In genomic region chr6:141352277-141352676, GRCm38 (mm10) we compare ENCODE assay signal across 18 mouse cellular contexts.
DNase-seq lines count a peak whose midpoint lies in the region; ATAC-seq and TF ChIP-seq lines count a peak whose summit lies in the region.
"Had no signal": no experiment of that assay in that cellular context is flagged by ENCODE, and none has a peak within 500 bp of the region (broad histone marks: within the 10 kb centered on the region; RNA-seq: fewer than 3 reads in every experiment).

No protein-coding gene starts in this region.

- no peak overlapping the region for H3K9ac ChIP-seq in hindbrain, embryonic 16.5 days (ENCODE audit: low read depth, low read length)
- no peak overlapping the region for H3K9ac ChIP-seq in hindbrain, embryonic 11.5 days (ENCODE audit: low read depth, low read length)
- H3K9ac ChIP-seq in midbrain, postnatal 0 days (replicated peaks; ENCODE audit: low read length, poor library complexity, severe bottlenecking), result no peak overlapping the region
- H3K9ac ChIP-seq in midbrain, embryonic 15.5 days, result no peak overlapping the region
- H3K9ac ChIP-seq: stomach, embryonic 15.5 days had no signal

- ATAC-seq in hindbrain, embryonic 16.5 days, result peak; percentile 54; the same call in 1 of the 2 replicates
- ATAC-seq in hindbrain, embryonic 11.5 days (ENCODE audit: low FRiP score), result no peak
- ATAC-seq in midbrain, postnatal 0 days (ENCODE audit: low FRiP score), result no peak
- ATAC-seq in midbrain, embryonic 15.5 days (replicated peaks), result no peak
- ATAC-seq: activated CD4-positive, CD25-positive, alpha-beta regulatory T cell, adult 4 months had no signal

- H3K4me3 ChIP-seq in hindbrain, embryonic 16.5 days (ENCODE audit: low read length), result no peak overlapping the region
- no peak overlapping the region for H3K4me3 ChIP-seq in hindbrain, embryonic 11.5 days (ENCODE audit: low read depth, low read length)
- no peak overlapping the region for H3K4me3 ChIP-seq in midbrain, postnatal 0 days (ENCODE audit: low read depth, low read length)
- no peak overlapping the region for H3K4me3 ChIP-seq in midbrain, embryonic 15.5 days
- H3K4me3 ChIP-seq: stomach, embryonic 15.5 days had no signal

- 62% methylated on average over 6 of the region's 6 CpGs for WGBS in hindbrain, embryonic 16.5 days
- WGBS in hindbrain, embryonic 11.5 days, result 77% methylated on average over 6 of the region's 6 CpGs
- WGBS in midbrain, postnatal 0 days, result 54% methylated on average over 6 of the region's 6 CpGs
- WGBS in midbrain, embryonic 15.5 days, result 59% methylated on average over 6 of the region's 6 CpGs

- no peak overlapping the region for H3K27ac ChIP-seq in hindbrain, embryonic 16.5 days (ENCODE audit: low read depth, low read length)
- H3K27ac ChIP-seq in hindbrain, embryonic 11.5 days (ENCODE audit: low read depth, low read length), result no peak overlapping the region
- H3K27ac ChIP-seq in midbrain, postnatal 0 days (ENCODE audit: low read depth, low read length), result no peak overlapping the region
- H3K27ac ChIP-seq in midbrain, embryonic 15.5 days, result no peak overlapping the region
- H3K27ac ChIP-seq: macrophage; stomach, embryonic 15.5 days had no signal

- no peak for TF ChIP-seq CTCF in midbrain, postnatal 0 days (IDR thresholded peaks at IDR 0.05)

- no peaks in the 10 kb centered on the region for H3K36me3 ChIP-seq in hindbrain, embryonic 16.5 days (ENCODE audit: control insufficient read depth, insufficient read depth, low read length)
- H3K36me3 ChIP-seq in hindbrain, embryonic 11.5 days (ENCODE audit: control insufficient read depth, insufficient read depth, low read length), result no peaks in the 10 kb centered on the region
- H3K36me3 ChIP-seq in midbrain, postnatal 0 days (ENCODE audit: insufficient read depth, low read length), result no peaks in the 10 kb centered on the region
- H3K36me3 ChIP-seq in midbrain, embryonic 15.5 days (replicated peaks), result no peaks in the 10 kb centered on the region
- H3K36me3 ChIP-seq: stomach, embryonic 15.5 days had no signal

- H3K4me2 ChIP-seq in hindbrain, embryonic 16.5 days (ENCODE audit: low read length), result no peak overlapping the region
- H3K4me2 ChIP-seq in hindbrain, embryonic 11.5 days (replicated peaks; ENCODE audit: low read depth, low read length), result no peak overlapping the region
- no peak overlapping the region for H3K4me2 ChIP-seq in midbrain, postnatal 0 days (ENCODE audit: low read depth, low read length, poor library complexity, severe bottlenecking)
- no peak overlapping the region for H3K4me2 ChIP-seq in midbrain, embryonic 15.5 days
- H3K4me2 ChIP-seq: stomach, embryonic 15.5 days had no signal

- no peaks in the 10 kb centered on the region for H3K4me1 ChIP-seq in hindbrain, embryonic 16.5 days (ENCODE audit: control insufficient read depth, insufficient read depth, low read depth, low read length)
- H3K4me1 ChIP-seq in hindbrain, embryonic 11.5 days (replicated peaks; ENCODE audit: control insufficient read depth, insufficient read depth, low read length), result no peaks in the 10 kb centered on the region
- H3K4me1 ChIP-seq in midbrain, postnatal 0 days (ENCODE audit: insufficient read depth, low read length), result no peaks in the 10 kb centered on the region
- H3K4me1 ChIP-seq in midbrain, embryonic 15.5 days, result no peaks in the 10 kb centered on the region

- no peaks in the 10 kb centered on the region for H3K27me3 ChIP-seq in hindbrain, embryonic 16.5 days (replicated peaks; ENCODE audit: control insufficient read depth, insufficient read depth, low read length)
- no peaks in the 10 kb centered on the region for H3K27me3 ChIP-seq in hindbrain, embryonic 11.5 days (ENCODE audit: control insufficient read depth, insufficient read depth, low read length)
- no peaks in the 10 kb centered on the region for H3K27me3 ChIP-seq in midbrain, postnatal 0 days (ENCODE audit: insufficient read depth, low read length)
- no peaks in the 10 kb centered on the region for H3K27me3 ChIP-seq in midbrain, embryonic 15.5 days (replicated peaks)
- H3K27me3 ChIP-seq: stomach, embryonic 15.5 days had no signal

- H3K9me3 ChIP-seq in hindbrain, embryonic 16.5 days (ENCODE audit: control insufficient read depth, low read length), result no peaks in the 10 kb centered on the region
- no peaks in the 10 kb centered on the region for H3K9me3 ChIP-seq in hindbrain, embryonic 11.5 days (ENCODE audit: control insufficient read depth, low read length)
- H3K9me3 ChIP-seq in midbrain, postnatal 0 days (ENCODE audit: low read length), result no peaks in the 10 kb centered on the region
- no peaks in the 10 kb centered on the region for H3K9me3 ChIP-seq in midbrain, embryonic 15.5 days
- H3K9me3 ChIP-seq: stomach, embryonic 15.5 days had no signal

- peak; percentile 29 to 36 for DNase-seq in cerebellum, postnatal 10 days
- DNase-seq in cerebellum, adult 9-10 months, result no peak
- DNase-seq in hindbrain, embryonic 11.5 days (ENCODE audit: low spot score), result no peak
- DNase-seq in midbrain, postnatal 0 days (ENCODE audit: low spot score), result peak; percentile 40
- peak; percentile 99 for DNase-seq in retina, postnatal 1 day
- no peak for DNase-seq in kidney, adult 9 months
- DNase-seq: adrenal gland, postnatal 25 days; cerebellum, postnatal 25 days; gastrocnemius, postnatal 36 days; kidney, postnatal 25 days; liver; midbrain, embryonic 14.5 days; thymus, postnatal 25 days had no signal

Comparison
In these comparisons a context has a peak if more than half of its experiments do, and no peak if none do; other contexts are left out.
1. DNase-seq: peak in cerebellum, postnatal 10 days (2 of 2), midbrain, postnatal 0 days (single experiment) and retina, postnatal 1 day (single experiment); none in cerebellum, adult 9-10 months (single experiment), hindbrain, embryonic 11.5 days (single experiment) and kidney, adult 9 months (single experiment).